Comparison of ENCODE assay signal across 8 mouse cellular contexts in genomic region chr7:28398000-28398399, GRCm38 (mm10).
DNase-seq lines count a peak whose midpoint lies in the region.

No protein-coding gene starts in this region.

- peak; percentile 63 for DNase-seq in embryo, embryonic 10.5 days (ENCODE audit: low spot score)
- no peak for DNase-seq in embryo, embryonic 10 days (ENCODE audit: low spot score)
- peak; percentile 56 for DNase-seq in kidney, postnatal 14 days
- no peak for DNase-seq in kidney, adult 18-20 months
- DNase-seq in thymus, postnatal 14 days, result peak; percentile 30
- DNase-seq in thymus, adult 18-20 months, result no peak
- no peak for DNase-seq in c-Kit-positive CD71-positive TER-119-positive erythroid progenitor cells, embryonic 14.5 days (ENCODE audit: low spot score)
- DNase-seq in T-cell, adult 2 months (ENCODE audit: low spot score), result no peak

Comparison
In these comparisons a context has a peak if more than half of its experiments do, and no peak if none do; other contexts are left out.
1. DNase-seq: peak in embryo, embryonic 10.5 days (single experiment), kidney, postnatal 14 days (single experiment) and thymus, postnatal 14 days (single experiment); none in embryo, embryonic 10 days (single experiment), kidney, adult 18-20 months (single experiment), thymus, adult 18-20 months (0 of 2), c-Kit-positive CD71-positive TER-119-positive erythroid progenitor cells, embryonic 14.5 days (single experiment) and T-cell, adult 2 months (single experiment).